Mouse (Mus musculus) kidney, postnatal 14 days (tissue): Measurements from ENCODE around the gene Gm2956.
"Not testable (repeated sequence)": the region's sequence is repeated elsewhere in the genome, so short reads cannot be mapped to it uniquely, and the experiment has no call there.

Experiments
- DNase-seq: peaks from one replicate; pipeline ENCODE4 v3.0.0; 2022; ENCODE audit warnings: mixed read lengths

The Gm2956 gene

DNA sequence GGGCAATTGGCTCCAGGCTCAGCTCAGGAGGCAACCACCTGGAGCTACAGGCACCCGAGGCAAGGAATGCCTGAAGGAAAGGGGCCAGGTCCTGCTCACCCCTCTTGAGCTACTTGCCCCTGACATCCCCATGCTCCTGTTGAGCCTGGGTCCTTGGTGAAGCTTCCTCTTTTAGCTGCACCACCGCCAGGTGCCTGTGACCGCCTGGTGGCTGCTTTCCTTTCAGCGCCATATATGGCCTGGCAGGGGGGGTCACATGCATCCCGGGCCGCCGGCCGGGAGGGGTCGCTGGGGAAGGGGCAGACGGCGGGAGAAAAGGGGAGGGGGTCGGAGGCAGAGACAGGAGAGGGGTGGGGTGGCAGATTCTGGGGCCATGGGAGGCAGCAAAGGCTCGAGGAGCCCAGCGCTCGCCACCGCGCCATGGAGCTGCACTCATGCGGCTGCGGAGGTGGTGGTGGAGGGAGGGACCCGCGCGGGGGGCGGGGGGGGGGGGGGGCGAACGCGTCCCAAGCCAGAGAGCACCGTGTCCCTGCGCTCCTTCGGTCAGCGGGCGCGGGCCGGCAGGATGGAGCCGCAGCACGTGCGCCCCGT, at the start of gene Gm2956:
TSS of gene Gm2956 (plus strand) at position 541 of the 591 bp plus-strand sequence.
- not testable (repeated sequence) for DNase-seq

DNA sequence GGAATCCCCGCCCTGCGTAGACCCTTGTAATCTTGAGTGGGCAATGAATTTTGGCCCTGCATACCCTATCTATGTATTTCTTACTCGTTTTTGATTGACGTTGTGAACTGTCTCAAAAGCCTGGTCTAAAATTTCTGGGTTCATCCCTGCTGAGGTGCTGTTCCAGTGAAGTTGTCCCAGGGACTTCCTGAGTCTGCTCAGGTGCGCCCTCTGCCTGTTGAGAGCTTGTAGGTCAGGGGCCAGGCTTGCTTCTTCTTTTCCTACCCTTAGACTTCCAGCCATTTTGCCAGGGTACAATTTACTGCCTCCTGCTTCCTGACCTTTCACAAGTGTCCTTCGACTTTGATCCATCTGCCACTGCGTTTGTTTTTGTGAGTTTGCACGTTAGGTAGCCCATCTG, 979 bp downstream of the Gm2956 start:
- peak; percentile 0 for DNase-seq

DNA sequence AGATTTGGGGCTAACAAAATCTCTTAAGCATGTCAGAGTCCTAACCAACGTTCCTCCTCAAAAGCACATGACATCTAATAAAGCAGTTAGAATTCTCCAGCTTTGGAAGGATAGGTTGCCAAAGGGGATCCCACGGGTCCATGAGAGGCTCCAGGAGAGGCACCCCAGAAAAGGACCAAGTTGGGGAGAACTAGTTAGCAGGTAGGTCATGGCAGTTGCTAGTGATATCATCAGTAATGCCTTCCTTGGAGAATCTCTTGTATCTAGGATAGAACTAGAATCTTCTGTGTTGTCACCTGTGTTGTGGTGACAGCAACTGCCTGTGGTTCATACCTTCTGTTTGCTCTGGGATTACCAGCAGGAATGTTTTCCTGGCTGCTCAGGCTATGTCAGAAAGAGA, 62.4 kb downstream of the Gm2956 start, which contains the start of gene Gm10413:
TSS of gene Gm10413 (plus strand) at position 301 of the 400 bp plus-strand sequence.
- DNase-seq = not testable (repeated sequence)
